Mouse (Mus musculus): ENCODE results near the gene Abca15.
"Not testable (repeated sequence)": the region's sequence is repeated elsewhere in the genome, so short reads cannot be mapped to it uniquely, and the experiment has no call there.

The Abca15 gene

GRCm38 (mm10) chr7:120328087-120328793, at the start of gene Abca15:
Gene Abca15 (plus strand): TSS chr7:120328670.
- DNase-seq (ENCODE audit: low read depth): peak; percentile 5

DNA sequence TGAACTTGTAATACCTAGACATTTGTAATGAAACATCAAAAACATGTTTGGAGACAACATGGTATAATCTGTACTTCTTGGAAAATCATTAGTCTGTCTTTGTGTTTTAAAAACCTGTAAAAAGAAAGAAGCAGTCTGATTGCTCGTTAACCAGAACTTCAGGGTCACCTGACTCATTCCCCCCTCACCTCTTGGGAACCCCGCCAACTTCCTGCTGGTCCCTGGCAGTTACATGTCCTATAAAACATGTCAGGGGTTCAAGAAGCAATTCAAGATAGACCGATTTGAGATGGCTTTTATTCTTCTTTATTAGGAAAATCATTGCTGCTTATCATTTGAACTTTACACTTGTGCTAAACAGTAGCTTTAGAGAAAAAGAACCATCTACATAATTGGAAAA, 43.2 kb upstream of the Abca15 start:
- DNase-seq (ENCODE audit: low read depth): no peak

- no peak for DNase-seq (ENCODE audit: low read depth)
These were observed 12.4 kb upstream of the Abca15 start for GRCm38 (mm10) chr7:120316086-120316485.

DNA sequence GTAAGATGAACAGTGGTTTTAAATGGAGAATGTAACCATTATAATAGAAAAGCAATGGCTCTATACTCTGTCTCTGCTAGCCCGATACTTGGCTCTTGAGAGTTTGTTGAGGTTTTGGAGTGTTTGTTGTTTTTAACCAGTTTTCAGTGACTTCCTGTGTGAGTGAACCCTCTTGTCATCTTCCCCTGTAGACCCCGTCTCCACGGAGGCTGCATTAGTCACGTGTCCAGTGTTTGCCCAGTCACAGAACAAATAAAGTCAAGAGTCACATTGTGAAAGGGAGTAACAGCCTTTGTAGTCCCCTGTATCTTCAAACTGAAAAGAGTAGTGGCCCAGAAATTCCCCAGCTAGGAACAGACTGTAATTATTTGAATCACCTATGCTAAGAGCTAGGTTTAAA, 5.5 kb upstream of the Abca15 start:
- DNase-seq (ENCODE audit: low read depth): no peak

- DNase-seq (ENCODE audit: low read depth): not testable (repeated sequence)
These were observed 2.6 kb upstream of the Abca15 start for GRCm38 (mm10) chr7:120325911-120326310.

- DNase-seq (ENCODE audit: low read depth): peak; percentile 1
These were observed 1.0 kb upstream of the Abca15 start for GRCm38 (mm10) chr7:120327220-120328073.

DNA sequence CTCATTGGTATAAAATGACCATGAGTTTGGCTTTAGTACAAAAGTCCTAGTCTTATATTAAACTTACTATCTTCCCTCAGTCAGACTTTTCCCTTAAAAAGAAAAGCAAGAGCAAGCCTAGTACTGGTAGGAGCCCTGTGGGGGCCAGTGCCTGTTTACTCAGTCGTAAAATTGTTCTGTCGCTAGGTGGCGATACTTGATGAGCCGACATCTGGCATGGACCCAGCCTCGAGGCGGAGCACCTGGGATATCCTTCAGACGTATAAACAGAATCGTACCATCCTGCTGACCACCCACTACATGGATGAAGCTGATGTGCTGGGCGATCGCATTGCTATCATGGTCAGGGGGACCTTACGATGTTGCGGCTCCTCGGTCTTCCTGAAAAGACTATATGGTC, 32.7 kb downstream of the Abca15 start:
- DNase-seq (ENCODE audit: low read depth): no peak

- DNase-seq (ENCODE audit: low read depth): peak; percentile 1
These were observed 81.0 kb downstream of the Abca15 start, which contains the start of gene Abca16 for GRCm38 (mm10) chr7:120409447-120409846. Gene Abca16 (plus strand): TSS chr7:120409647.

DNA sequence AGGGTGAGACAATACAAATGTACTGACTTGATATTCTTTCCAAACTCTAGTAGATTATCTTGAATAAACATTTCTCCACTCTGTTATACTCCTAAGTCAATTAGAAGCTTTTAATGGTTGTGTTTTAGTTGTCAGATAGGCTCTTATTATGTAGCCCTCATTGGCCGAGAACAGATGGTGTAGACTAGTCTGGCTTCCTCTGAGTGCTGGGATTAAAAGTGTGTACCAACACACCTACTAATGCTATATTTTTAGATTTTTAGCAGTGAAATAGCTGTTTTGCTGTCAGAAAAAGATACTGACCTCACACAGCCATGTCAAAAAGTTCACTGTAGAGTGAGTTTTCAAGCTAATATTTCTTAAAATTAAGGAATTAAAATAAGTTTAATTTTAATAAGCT, 83.9 kb downstream of the Abca15 start:
- DNase-seq (ENCODE audit: low read depth): no peak

- DNase-seq (ENCODE audit: low read depth): peak; percentile 29
These were observed 98.2 kb downstream of the Abca15 start for GRCm38 (mm10) chr7:120426625-120427024.

DNA sequence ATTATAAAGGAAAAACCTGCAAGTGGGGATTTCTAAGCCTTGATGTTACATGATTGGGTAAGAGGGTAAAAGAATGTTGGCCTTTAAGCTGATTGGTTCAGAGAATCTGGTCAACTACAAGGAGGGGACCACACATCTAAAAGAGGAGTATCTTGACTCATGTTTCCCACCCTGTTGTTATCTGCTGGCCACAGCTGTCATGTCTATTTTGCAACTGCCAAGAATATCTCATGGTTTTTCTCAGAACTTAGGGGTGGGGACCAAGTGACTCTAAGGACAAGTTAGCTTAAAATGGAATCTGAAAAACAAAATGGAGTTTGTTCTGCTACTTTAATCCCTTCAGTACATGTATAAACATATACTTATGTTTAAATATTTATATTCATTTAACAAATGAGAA, 103.0 kb downstream of the Abca15 start:
- no peak for DNase-seq (ENCODE audit: low read depth)

Data from NIH3T3 (cell line).